Mouse (Mus musculus) granulocyte monocyte progenitor cell, adult 5-6 weeks (primary cell): ENCODE data around the gene Oxnad1. TPM values are rescaled to one million over a fixed set of nuclear protein-coding genes. Genes with fewer than 3 reads are reported as not detected.

ENCODE experiments used
- ATAC-seq: replicated peaks from 2 replicates; pipeline ENCODE4 v1.8.0; 2016; ENCODE audit warnings: mild to moderate bottlenecking, moderate TSS enrichment, inconsistent platforms; ENCODE audit not compliant: poor library complexity, severe bottlenecking
- total RNA-seq, 2 experiments: library from RNA; stranded (forward) in 1 of 2; stranded (reverse) in 1 of 2; fragments of 200-712, 200-1000 nt in 1 of 2; fragments of >200 nt in 1 of 2; fragmentation: Nextera tagmentation in 1 of 2; gene quantifications; 2 replicates each; pipeline ENCODE4 v1.2.3; 2014 to 2017

Gene Oxnad1
- total RNA-seq, 2 experiments from 2014 or later = 17.0 to 33.8 TPM

GRCm38 (mm10) chr14:32140359-32140965 is 55.3 kb downstream of the Oxnad1 start:
- no peak for ATAC-seq

- no peak for ATAC-seq
These were observed 56.5 kb downstream of the Oxnad1 start, which contains the start of gene Msmb for GRCm38 (mm10) chr14:32141723-32142122. Gene Msmb (plus strand): TSS chr14:32142023.

- ATAC-seq = no peak
These were observed 59.6 kb downstream of the Oxnad1 start for GRCm38 (mm10) chr14:32144734-32145133.

GRCm38 (mm10) chr14:32145401-32145800 is 60.2 kb downstream of the Oxnad1 start:
- ATAC-seq = no peak

GRCm38 (mm10) chr14:32145809-32146511 is 60.8 kb downstream of the Oxnad1 start:
- no peak for ATAC-seq

- ATAC-seq = no peak
These were observed 61.4 kb downstream of the Oxnad1 start for GRCm38 (mm10) chr14:32146578-32146977.

- ATAC-seq = no peak
These were observed 65.7 kb downstream of the Oxnad1 start for GRCm38 (mm10) chr14:32150872-32151271.

GRCm38 (mm10) chr14:32152243-32152965 is 67.2 kb downstream of the Oxnad1 start:
- ATAC-seq = peak; percentile 53

Other genes with a start within 250 kb of the Oxnad1 start
- gene Galnt15, start 56.4 kb upstream of the Oxnad1 start, total RNA-seq (2014; fragmentation: Nextera tagmentation) = not detected in 2 replicates
- gene Galnt15, start 56.4 kb upstream of the Oxnad1 start, total RNA-seq (2017) = not detected in 2 replicates
- gene Dph3, start 355 bp downstream of the Oxnad1 start, total RNA-seq (2014; fragmentation: Nextera tagmentation) = 80.2 and 102 TPM in 2 replicates
- gene Dph3, start 355 bp downstream of the Oxnad1 start, total RNA-seq (2017) = 64.0 and 91.6 TPM in 2 replicates
- gene Msmb, start 56.6 kb downstream of the Oxnad1 start, total RNA-seq (2014; fragmentation: Nextera tagmentation) = not detected in 2 replicates
- gene Msmb, start 56.6 kb downstream of the Oxnad1 start, total RNA-seq (2017) = not detected in 2 replicates
- 211 and 220 TPM in 2 replicates for gene Ncoa4, start 74.5 kb downstream of the Oxnad1 start, total RNA-seq (2014; fragmentation: Nextera tagmentation)
- gene Ncoa4, start 74.5 kb downstream of the Oxnad1 start, total RNA-seq (2017) = 230 and 232 TPM in 2 replicates
- gene Timm23, start 116.5 kb downstream of the Oxnad1 start, total RNA-seq (2014; fragmentation: Nextera tagmentation) = 177 and 202 TPM in 2 replicates
- 156 and 165 TPM in 2 replicates for gene Timm23, start 116.5 kb downstream of the Oxnad1 start, total RNA-seq (2017)
- gene Parg, start 116.6 kb downstream of the Oxnad1 start, total RNA-seq (2014; fragmentation: Nextera tagmentation) = 27.6 and 29.2 TPM in 2 replicates
- 117 and 145 TPM in 2 replicates for gene Parg, start 116.6 kb downstream of the Oxnad1 start, total RNA-seq (2017)
- not detected in 2 replicates for gene Ogdhl, start 236.6 kb downstream of the Oxnad1 start, total RNA-seq (2014; fragmentation: Nextera tagmentation)
- 0.22 TPM in 1 of 2 replicates, not detected in the other for gene Ogdhl, start 236.6 kb downstream of the Oxnad1 start, total RNA-seq (2017)